Mouse (Mus musculus): Measurements from ENCODE around the gene Serpinf1.
"Not testable (repeated sequence)": the region's sequence is repeated elsewhere in the genome, so short reads cannot be mapped to it uniquely, and the experiment has no call there.

The Serpinf1 gene

DNA sequence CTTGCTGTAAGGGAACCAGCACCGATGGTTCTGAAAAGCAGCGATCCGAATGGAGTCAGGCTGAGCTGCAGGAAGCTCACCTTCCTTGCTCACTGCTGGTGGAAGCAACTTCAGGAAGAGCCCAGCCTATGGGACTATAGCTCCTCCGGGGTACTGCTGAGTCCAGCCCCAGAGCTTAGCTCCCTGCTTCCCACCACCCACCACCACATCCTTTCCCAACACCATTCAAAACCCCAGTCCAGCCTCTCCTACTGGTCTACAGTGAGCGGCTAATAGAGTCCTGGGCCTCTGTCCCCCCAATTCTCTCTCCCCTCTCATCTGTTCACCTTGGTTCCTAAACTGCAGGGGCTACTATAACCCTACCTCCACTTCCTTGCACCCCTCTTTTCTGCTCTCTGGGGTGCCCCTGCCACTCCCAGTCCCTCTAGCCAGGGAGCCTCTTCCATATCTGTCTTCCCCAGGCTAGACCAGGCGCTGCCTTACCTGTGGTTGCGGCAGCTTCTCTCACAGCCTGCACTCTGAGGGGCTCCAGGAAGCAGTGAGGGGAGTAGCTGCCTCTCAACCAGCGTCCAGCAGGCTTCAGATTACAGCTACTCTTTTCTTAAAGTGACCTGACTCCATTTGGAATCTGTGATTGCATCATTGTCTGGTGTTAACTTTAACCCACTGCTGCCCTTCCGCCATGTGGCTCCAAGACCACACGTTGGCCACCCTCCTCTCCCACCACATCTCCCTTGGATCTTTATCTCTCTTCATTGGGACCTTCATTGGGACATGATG, at the start of gene Serpinf1:
Gene Serpinf1 (minus strand): TSS at position 689 of the 780 bp plus-strand sequence.
- no peak for DNase-seq (ENCODE audit: low spot score)

DNA sequence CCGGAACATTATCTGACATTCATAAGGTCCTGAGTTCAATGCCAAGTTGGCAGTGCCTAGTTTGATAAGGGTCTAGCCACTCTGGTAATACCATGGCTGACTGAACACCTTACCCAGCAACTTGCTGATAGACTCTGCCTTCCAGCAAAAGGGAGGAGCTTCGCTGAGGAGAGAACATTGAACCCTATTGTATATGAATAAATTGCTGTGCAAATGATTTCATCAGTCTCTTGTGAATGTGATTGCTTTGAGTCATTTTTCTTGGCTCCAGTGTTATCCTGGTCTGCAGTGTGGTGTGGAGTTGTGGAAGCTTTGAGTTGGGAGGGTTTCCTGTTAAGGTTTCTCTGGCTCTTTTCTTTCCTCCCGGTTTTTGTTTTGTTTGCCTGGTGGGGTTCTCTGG, 48.2 kb upstream of the Serpinf1 start:
- no peak for DNase-seq (ENCODE audit: low spot score)

DNA sequence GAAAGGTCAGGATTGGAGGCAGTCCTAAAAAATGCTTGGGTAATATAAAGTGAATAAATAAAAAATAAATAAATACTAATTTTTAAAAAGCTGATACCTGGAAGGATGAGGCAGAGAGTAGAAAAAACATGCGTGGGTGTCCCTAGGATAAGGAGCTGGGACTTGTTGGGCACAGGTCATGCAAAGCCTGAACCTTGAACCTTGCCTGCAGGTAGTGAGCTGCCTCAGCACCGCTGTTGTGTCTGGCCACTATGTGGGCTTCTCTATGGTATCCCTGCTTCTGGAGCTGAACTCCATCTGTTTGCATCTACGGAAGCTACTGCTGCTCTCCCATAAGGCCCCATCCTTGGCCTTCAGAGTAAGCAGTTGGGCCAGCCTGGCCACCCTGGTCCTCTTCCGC, 46.8 kb upstream of the Serpinf1 start:
- DNase-seq (ENCODE audit: low spot score): no peak

DNA sequence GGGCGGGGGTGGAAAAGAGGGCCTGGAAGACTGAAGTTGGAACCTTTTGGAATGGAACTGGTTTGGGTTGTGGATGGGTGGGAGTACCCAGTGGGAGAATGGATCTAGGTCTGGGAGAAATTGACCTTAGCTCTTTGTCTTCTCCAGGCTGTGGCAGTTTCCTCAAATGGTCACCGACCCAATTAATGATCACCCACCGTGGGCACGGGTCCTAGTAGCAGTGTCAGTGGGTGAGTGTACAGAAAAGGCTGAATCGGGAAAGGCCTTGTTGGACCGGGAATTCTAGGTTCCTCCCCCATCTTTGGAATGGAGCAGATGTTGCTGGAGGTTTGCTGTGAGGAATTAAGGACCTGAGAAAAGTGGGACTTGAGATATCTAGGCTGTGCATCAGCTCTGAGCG, 45.9 kb upstream of the Serpinf1 start:
- no peak for DNase-seq (ENCODE audit: low spot score)

DNA sequence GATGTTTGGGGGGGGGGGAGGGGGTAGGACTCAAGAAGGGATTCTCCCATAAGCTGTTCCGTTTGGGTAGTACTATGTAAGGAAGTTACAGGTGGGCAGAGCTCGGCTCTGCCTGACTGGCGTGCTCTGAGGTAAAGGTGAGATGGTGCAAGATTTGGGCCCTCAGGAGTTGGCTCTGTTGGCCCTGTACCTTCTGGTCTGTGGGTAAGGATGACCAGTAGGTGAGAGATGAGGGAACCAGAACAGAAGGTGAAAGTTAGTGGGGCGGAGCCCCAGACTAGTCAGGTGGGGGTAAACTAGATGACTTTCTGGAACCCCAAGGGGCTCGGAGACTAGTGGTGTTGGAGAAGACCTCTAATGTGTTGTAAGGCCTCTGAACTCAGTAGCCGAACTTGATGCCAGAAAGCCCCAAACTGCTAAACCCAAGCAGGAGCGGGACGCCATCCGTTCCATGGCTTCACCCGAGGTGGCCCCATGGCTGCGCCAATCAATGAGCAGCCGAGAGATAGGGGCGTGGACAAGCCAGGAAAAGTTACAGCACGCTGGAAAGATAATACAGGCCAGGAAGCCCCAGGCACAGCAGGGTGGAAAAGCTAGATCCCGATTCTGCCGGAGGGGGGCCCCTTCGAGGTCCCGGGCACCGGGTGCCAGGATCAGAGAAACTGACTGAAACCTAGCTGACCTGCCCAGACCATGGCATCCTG, 45.2 kb upstream of the Serpinf1 start:
- DNase-seq (ENCODE audit: low spot score): no peak

DNA sequence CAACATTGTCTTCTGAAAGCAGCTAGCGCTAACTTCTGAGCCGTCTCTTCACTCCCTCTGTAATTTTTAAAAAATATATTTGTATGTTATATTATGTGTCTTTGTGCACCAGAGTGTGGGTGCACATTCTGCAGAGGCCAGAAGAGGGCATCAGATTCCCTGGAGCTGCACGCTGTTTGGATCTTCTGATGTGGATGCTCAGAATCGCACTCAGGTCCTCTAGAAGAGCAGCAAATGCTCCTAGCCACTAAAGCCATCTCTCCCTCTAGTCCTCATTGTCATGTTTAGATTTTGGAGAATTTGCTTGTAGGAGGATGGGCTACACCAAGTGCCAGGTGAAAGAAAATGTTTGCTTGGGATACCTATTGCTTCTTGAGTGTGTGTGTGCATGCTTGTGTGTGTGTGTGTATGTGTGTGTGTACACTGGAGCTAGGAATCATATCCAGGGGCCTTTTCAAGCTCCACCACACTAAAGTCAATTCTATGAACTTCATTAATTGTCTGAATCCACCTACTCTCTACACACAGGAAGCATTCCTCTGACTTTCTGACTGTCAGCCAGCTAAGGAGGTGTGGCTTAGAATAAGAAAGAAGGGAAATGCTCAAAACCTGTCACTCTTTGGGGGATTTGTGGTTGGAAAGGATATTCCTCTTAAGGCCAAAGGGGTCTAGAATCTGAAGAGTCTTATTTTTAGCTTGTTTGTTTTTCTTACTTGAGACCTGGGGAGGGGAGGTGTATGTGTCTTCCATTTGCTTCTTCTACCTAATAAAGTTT, 44.4 kb upstream of the Serpinf1 start:
- DNase-seq (ENCODE audit: low spot score): no peak

DNA sequence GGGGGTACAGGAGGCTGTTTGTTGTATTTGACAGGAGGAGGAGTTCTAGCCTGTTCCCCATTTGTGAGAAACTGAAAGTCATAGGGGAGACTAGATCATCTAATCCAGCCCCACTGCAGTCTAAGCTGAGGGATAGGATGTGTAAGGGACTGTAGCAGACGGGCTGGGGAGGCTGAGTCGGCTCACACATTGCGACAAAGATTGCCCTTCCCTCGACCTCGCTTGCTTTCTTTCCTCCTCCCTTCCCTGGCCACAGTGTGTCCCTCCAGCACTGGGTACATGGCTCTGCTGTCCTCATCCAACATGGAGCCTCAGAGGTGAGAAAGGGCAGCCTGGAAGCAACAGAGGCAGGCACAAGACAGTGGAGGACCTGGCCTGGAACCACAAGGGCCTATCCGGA, 42.5 kb upstream of the Serpinf1 start:
- no peak for DNase-seq (ENCODE audit: low spot score)

DNA sequence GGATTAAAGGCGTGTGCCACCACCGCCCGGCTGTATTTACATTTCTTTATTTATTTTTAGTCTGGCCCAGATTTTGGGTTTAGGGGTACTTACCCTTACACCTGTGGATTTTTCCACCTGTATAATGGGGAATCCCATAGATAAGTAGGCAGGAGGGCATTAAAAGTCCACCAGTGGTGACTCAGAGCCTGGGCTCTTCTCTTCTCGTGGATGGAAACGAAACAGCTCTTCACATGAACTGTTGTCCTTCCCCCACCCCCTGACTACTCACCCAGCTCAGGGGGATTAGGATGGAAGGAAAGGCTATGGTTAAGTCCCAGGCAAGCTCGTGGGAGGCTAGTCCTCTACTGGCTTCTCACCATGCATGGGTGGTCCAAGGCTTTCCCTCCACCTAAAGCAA, 41.9 kb upstream of the Serpinf1 start:
- DNase-seq (ENCODE audit: low spot score): no peak

DNA sequence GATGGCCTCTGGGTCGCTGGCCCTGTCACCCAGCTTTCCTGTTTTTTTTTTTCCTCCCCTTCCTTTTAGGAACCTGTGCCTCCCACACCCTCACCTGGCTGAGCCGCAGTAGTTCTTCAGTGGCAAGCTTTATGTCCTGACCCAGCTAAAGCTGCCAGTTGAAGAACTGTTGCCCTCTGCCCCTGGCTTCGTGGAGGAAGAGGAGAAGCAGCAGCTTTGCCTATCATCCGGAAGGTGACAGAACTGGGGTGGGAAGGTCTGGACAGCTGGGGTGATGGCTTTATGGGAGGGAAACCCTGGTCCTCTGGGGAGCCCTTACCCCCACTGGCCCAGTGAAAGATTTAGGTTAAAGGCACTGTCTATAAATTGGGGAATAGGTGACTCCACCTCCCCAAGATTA, 41.1 kb upstream of the Serpinf1 start:
- no peak for DNase-seq (ENCODE audit: low spot score)

DNA sequence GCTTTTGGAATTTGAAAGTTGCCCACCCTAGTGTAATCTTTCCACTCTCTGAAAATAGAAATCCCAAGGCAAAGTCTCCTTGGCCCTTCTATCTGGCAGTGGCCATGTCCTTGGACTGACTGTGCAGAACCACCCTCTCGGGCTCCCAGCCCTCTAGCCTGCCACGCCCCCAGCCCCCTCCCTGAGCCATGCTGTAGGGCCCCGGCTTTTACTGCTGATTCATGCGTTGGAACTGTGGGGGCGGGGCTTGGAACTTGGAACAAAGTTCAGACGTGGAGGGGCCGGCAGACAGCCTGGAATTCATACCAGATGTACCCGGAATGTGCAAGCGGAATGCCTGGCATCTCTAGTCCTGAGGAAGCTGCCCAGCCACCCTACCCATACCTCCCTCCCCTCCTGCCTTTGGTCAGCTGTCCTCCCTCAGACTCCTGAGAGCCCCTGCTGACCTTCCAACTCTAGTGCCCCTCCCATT, 40.4 kb upstream of the Serpinf1 start:
- DNase-seq (ENCODE audit: low spot score): peak; percentile 82

DNA sequence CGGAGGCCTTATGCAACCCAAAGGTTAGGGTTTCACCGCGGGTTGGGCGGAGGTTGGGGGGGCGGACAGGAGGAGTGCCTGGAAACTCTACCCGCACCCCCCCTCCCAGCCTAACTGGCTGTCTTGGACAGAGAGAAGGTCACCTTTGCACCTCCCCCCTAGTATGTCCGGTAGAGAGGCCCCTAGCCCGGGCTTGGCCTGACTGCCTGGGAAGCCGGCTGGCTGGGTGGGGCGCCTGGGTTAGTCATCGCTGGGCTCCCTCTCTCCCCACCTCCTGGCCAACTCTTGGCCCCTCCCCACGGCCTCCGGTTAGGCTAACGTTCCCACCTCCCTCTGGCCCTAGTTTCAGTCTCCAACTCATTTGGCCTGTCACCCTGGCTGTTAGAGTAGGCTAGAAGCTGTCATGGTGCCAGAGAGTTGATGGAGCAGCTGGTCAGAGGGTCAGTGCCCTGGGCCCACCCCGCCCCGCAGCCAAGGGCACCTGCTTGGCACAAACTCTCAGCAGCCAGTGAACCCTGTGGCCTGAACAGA, 39.8 kb upstream of the Serpinf1 start:
- DNase-seq (ENCODE audit: low spot score): peak; percentile 61

DNA sequence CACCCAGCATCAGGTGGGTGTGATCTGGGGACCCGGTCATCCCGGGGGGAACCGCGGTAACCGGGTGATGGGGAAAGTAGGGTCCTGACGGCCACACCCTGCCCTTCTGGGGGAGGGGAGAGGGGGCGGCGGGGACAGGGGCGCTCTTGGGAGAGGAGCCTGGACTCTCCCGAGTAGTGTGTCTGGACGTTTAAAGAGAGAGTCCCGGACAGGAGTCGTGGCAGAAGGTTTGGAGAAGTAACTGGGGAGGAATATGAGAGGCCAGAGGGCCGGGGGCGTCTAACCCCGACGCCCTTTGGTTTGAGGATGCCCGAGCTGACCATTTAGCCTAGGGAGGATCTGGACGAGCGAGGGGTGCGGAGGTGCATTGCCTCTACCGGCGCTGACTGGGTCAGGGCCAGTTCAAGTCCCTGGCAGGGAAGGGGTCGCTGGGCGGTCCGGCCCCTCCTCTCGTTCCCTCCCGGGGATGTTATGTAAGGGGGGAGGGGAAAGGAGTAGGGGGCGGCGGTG, 39.3 kb upstream of the Serpinf1 start:
- no peak for DNase-seq (ENCODE audit: low spot score)

DNA sequence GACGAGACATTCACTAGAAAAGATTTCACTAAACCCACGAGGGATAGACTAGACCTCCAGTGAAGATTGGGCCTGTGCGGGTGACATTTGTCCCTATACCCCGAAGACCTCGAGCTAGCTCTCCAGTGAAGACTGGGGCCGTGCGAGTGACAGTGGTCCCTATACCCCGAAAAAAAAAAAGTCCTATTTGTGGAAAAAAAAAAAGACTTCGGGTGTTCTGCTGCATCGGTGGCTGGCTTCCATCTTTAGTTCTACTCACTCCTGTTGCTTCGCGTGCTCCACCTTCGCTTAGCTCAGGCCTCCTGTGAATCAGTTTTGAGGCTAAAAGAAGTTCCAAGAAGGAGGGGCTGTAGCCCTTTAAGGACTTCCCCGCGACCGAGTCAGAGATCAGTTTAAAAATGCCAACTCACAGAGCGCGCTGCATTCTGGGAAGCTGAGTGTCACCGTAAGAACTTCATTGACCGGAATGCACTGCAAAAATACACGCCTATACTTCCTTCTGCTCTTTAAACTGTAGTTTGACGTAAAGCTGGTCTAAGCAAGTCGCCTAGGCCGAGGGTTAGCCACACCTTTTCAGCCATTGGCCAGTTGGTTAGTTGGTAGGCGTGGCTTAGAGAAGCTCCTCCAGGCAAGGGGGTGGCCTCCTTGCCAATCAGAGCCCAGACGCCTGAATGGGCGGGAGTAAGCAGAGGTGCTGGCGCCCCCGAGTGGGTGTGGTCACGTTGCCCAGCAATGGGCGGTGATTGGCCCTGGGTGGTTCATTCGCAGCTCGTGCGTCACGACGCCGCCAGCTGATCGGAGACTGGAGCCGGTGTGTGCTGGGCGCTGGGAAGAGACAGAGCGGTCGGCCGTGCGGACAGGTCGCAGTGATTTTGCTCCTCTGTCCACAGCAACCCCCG, 38.6 kb upstream of the Serpinf1 start, which contains the start of gene Tlcd2:
Gene Tlcd2 (plus strand): TSS at position 872 of the 899 bp plus-strand sequence.
- peak; percentile 97 for DNase-seq (ENCODE audit: low spot score)

DNA sequence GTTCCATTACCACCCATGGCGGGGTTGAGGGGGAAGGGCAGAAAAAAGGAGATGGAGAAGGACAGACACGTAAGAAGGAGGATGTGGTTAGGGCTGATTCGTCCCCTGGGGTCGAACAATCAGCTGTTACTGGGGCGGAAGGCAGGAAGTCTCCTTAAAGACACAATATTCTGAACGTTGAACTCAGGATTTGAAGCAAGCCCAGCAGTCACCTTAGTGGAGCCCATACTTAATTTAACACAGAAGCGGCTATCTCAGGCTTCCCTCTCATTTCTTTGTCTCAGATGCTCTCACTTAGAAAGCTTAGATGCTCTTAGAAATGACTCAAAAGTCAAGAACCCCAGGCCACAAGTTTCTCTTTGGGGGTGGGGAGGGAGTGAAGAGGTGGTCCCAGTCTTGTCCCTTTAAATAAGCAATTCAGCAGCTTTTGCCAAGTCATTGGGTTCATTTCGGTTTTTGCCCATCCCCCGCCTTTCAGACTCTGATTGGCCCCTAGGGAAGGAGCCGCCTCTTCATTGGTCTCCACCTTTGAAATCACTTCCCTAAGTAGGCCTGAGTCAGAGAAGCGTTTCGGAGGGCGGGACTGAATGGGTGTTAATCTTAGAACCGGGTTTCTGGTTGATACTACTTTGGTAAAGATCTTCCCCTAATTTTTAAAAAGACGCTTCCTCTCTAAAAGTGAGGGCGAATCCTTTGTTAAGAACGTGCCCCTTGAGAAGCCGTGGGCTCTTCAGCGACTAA, 37.8 kb upstream of the Serpinf1 start:
- peak; percentile 47 for DNase-seq (ENCODE audit: low spot score)

DNA sequence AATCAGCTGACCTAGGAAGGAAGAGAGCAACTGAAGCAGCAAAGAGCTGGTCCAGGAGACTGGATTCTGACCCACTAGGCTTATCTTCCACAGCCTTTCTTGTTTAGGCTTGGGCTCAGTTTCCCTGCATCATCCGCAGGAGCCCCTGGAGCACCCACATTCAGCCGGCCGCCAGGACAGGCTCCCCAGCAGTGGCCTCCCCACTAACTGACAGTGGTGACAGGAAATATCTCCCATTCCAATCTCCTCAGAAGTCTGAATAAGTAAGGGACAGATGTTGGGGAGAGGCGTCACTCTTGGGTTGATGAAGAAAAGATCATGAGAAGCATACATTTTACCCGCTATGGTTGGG, 37.2 kb upstream of the Serpinf1 start:
- no peak for DNase-seq (ENCODE audit: low spot score)

DNA sequence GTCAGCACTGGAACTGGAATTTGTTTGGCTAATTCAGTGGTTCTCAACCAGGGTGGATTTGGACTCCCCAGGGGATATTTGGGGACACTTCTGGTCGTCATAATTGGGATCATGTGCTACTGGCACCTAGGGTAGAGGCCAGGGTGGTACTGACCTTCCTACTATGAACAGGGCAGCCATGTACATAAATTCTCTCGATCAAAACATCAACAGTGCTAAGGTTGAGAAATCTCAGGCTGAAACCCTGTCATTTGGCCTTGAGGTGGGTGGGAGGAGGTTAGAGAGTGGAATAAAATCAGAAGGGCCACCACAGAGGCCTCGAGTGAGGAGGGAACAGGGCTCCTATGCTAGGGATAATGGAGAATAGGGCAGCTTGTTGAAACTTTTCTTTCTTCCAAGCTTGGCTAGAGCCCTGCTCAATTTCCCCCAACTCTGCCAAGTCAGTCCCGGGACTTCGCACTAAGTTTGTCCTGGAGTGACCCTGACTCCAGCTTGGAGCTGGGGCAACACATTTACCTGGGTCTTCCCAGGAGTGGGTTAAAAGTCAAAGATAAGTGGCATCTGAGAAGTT, 36.7 kb upstream of the Serpinf1 start:
- DNase-seq (ENCODE audit: low spot score): no peak

DNA sequence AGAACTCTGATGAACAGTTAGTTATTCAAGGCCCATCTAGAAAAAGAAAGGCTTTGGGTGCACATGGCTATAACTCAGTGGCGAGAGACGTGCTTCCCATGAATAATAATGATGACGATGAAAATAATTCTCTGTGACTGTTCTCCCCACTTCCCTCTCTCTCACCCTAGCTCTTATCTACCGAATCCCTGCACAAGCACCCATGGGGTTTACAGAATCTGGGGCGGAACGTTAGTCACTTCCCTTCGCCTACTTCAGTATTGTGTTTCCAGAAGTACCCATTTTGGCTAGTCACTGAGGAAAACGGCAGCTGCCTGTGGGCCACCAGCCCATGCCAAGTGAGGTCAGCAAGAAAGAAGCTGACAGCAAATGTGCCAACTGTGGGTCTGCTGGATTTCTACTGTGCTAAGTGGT, 36.1 kb upstream of the Serpinf1 start:
- DNase-seq (ENCODE audit: low spot score): no peak

DNA sequence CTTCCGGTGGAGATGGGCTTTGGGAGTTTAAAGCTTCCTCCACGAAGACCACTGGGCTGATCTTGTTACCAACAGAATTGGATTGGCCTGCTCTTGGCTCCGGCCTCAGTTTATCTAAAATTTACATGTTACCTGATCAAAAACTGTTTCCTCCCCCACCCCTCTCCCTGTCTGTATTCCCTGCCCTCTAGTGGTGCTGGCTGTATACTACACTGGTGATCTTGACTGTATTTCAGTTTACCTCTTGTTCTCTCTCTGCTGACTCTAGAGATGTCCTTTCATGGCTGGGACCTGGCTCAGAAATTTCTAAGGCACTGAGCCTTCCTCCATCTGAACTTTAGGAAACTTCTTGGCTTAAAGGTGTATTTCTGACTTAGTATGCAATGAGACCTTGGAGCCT, 35.7 kb upstream of the Serpinf1 start:
- no peak for DNase-seq (ENCODE audit: low spot score)

DNA sequence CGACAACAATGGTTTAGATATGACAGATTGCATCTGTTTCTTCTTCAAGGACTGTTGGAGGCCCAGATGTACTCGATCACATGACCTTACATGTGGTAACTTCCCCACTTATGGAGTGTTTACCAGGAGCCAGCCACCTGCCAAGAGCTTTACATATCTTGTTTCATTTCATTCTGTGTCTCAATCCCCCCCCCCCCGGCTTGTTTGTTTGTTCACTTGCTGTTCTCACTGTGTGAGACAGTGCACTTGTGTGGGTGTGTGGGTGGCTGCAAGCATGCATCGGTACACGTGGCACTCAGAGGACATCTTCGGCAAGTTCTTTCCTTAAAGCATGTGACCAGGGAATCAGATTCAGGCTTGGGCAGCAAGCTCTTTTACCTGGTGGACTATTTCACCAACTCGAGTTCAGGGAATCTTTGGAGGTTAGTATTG, 34.0 kb upstream of the Serpinf1 start:
- DNase-seq (ENCODE audit: low spot score): no peak

DNA sequence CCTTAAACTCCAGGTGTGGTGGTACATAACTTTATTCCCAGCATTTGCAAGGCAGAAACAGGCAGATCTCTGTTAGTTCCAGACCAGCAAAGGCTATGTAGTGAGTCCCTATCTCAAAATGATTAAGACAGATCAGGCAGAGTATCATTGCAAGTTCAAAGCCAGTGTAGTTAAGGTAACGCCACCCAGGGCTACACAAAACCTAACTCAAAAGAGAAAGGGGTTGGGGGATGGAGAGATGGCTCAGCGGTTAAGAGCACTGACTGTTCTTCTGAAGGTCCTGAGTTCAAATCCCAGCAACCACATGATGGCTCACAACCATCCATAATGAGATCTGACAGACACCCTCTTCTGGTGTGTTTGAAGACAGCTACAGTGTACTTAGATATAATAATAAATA, 33.5 kb upstream of the Serpinf1 start:
- DNase-seq (ENCODE audit: low spot score): not testable (repeated sequence)
